In the genomic region with DNA sequence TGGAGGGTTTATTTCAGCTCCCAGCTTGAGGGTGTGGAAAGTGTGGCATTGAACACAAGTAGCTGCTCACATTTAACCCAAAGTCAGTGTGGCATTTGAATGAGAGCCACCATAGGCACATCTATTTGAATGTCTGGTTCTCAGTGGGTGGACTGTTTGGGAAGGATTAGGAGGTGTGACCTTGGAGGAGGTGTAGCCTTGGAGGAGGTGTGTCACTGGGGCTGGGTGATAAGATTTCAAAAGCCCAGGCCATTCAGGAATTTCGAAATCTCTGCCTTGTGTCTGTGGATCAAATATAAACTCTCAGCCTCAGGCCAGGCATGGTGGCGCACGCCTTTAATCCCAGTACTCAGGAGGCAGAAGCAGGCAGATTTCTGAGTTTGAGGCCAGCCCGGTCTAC, we compare ENCODE assay signal across 28 mouse cellular contexts. TPM values are rescaled to one million over a fixed set of nuclear protein-coding genes. Genes with fewer than 3 reads are reported as not detected.
DNase-seq lines count a peak whose midpoint lies in the region; ATAC-seq and TF ChIP-seq lines count a peak whose summit lies in the region.
"Had no signal": no experiment of that assay in that cellular context is flagged by ENCODE, and none has a peak within 500 bp of the region (broad histone marks: within the 10 kb centered on the region; RNA-seq: fewer than 3 reads in every experiment).

No protein-coding gene starts in this region.

- no peak for DNase-seq in liver, postnatal 0 days
- DNase-seq in 416B (ENCODE audit: low read depth), result peak; percentile 52
- DNase-seq in adrenal gland, adult 18-20 months (ENCODE audit: low spot score in 2 of 2), result no peak
- DNase-seq: adrenal gland, adult 2 months; adrenal gland, postnatal 10 days; adrenal gland, postnatal 25 days; B cell, adult 2 months; cerebellum, adult 11 months; cerebellum, adult 18-20 months; cerebellum, adult 8-10 months; cerebellum, adult 9-11 months; cerebellum, postnatal 14 days; cerebellum, postnatal 36 days; embryo, embryonic 11 days; forebrain, postnatal 0 days had no signal

- H3K4me3 ChIP-seq in liver, embryonic 12.5 days, result no peak overlapping the region
- no peak overlapping the region for H3K4me3 ChIP-seq in liver, postnatal 0 days (ENCODE audit: low read depth, low read length)
- H3K4me3 ChIP-seq: embryonic facial prominence, embryonic 13.5 days; embryonic facial prominence, embryonic 15.5 days; erythroblast, embryonic 14.5 days; forebrain, embryonic 12.5 days; forebrain, embryonic 15.5 days had no signal

- ATAC-seq in liver, embryonic 12.5 days, result 0 out of 2 replicates have a peak, but pooled peaks have one; percentile 30
- no peak for ATAC-seq in liver, postnatal 0 days
- peak; percentile 62 for ATAC-seq in erythroid progenitor cell, adult 5-6 weeks (replicated peaks; ENCODE audit: low FRiP score, poor library complexity, severe bottlenecking)
- ATAC-seq: activated CD4-positive, CD25-positive, alpha-beta regulatory T cell, adult 4 months; CD4-positive, CD25-positive, alpha-beta regulatory T cell, adult 4 months; forebrain, embryonic 15.5 days; forebrain, postnatal 0 days; Patski had no signal

- H3K4me1 ChIP-seq in liver, embryonic 12.5 days, result peaks cover 26% of the 10 kb centered on the region
- H3K4me1 ChIP-seq in liver, postnatal 0 days (ENCODE audit: insufficient read depth), result peaks cover under 1% of the 10 kb centered on the region; the same call in 1 of the 2 replicates
- H3K4me1 ChIP-seq: forebrain, embryonic 12.5 days had no signal

- no peaks in the 10 kb centered on the region for H3K27me3 ChIP-seq in liver, embryonic 12.5 days (replicated peaks)
- H3K27me3 ChIP-seq in liver, postnatal 0 days (ENCODE audit: insufficient read depth, low read length), result no peaks in the 10 kb centered on the region
- H3K27me3 ChIP-seq: CH12.LX; embryonic facial prominence, embryonic 13.5 days; embryonic facial prominence, embryonic 15.5 days; forebrain, embryonic 12.5 days; forebrain, embryonic 15.5 days; Patski had no signal

- no peak for TF ChIP-seq EP300 in liver, postnatal 0 days (IDR thresholded peaks at IDR 0.05; ENCODE audit: low read depth)

- WGBS in liver, embryonic 12.5 days (ENCODE audit: insufficient replicate concordance), result 83% methylated on average over 4 of the region's 4 CpGs
- WGBS in liver, postnatal 0 days (ENCODE audit: insufficient replicate concordance), result 86% methylated on average over 4 of the region's 4 CpGs

- no peak overlapping the region for H3K9ac ChIP-seq in liver, embryonic 12.5 days
- H3K9ac ChIP-seq in liver, postnatal 0 days (replicated peaks), result no peak overlapping the region
- H3K9ac ChIP-seq: embryonic facial prominence, embryonic 13.5 days; embryonic facial prominence, embryonic 15.5 days; forebrain, embryonic 12.5 days; forebrain, embryonic 15.5 days; forebrain, postnatal 0 days had no signal

- 0 out of 2 replicates have a peak, but pooled peaks cover 2% of the 10 kb centered on the region for H3K36me3 ChIP-seq in liver, embryonic 12.5 days
- H3K36me3 ChIP-seq in liver, postnatal 0 days (replicated peaks; ENCODE audit: insufficient read depth, low read length), result no peaks in the 10 kb centered on the region
- H3K36me3 ChIP-seq: embryonic facial prominence, embryonic 13.5 days; embryonic facial prominence, embryonic 15.5 days; forebrain, embryonic 12.5 days; forebrain, embryonic 15.5 days had no signal

- H3K27ac ChIP-seq in liver, embryonic 12.5 days, result no peak overlapping the region; the same call in 1 of the 2 replicates
- no peak overlapping the region for H3K27ac ChIP-seq in liver, postnatal 0 days (ENCODE audit: low read depth)
- H3K27ac ChIP-seq: embryonic facial prominence, embryonic 13.5 days; embryonic facial prominence, embryonic 15.5 days; forebrain, embryonic 12.5 days; forebrain, embryonic 15.5 days had no signal

- TF ChIP-seq CTCF in liver, postnatal 0 days (IDR thresholded peaks at IDR 0.05; ENCODE audit: low read depth), result no peak

- H3K9me3 ChIP-seq in liver, embryonic 12.5 days (replicated peaks), result no peaks in the 10 kb centered on the region; the same call in 1 of the 2 replicates
- no peaks in the 10 kb centered on the region for H3K9me3 ChIP-seq in liver, postnatal 0 days (ENCODE audit: low read length)
- H3K9me3 ChIP-seq: embryonic facial prominence, embryonic 13.5 days; embryonic facial prominence, embryonic 15.5 days; forebrain, embryonic 12.5 days; forebrain, embryonic 15.5 days had no signal

- no peak overlapping the region for H3K4me2 ChIP-seq in liver, embryonic 12.5 days
- H3K4me2 ChIP-seq in liver, postnatal 0 days (ENCODE audit: low read depth, low read length), result no peak overlapping the region
- H3K4me2 ChIP-seq: embryonic facial prominence, embryonic 13.5 days; embryonic facial prominence, embryonic 15.5 days; forebrain, embryonic 12.5 days; forebrain, embryonic 15.5 days had no signal

RNA-seq across cellular contexts. Expression of a gene that starts 7.8 kb away (rescaled TPM):
- 8.3 and 8.5 TPM in 2 replicates for polyA plus RNA-seq in liver, embryonic 12.5 days (2016; fragmentation: Nextera tagmentation; extraction: Ambion mirVana)
- polyA plus RNA-seq in liver, postnatal 0 days (2015; fragmentation: Nextera tagmentation; extraction: Ambion mirVana), result 7.6 and 8.1 TPM in 2 replicates
- 18.0 and 25.9 TPM in 2 replicates for total RNA-seq in erythroid progenitor cell, adult 5-6 weeks (2015; ENCODE audit: low replicate concordance)
- 10.5 and 12.7 TPM in 2 replicates for total RNA-seq in erythroid progenitor cell, adult 5-6 weeks (2017; ENCODE audit: low replicate concordance)
- 1 to 10 TPM in 1 of 2 experiments, under 1 TPM in 1; 0.96 to 1.6 TPM for total RNA-seq in adrenal gland, adult 18-20 months (2021)

RNA-seq across cellular contexts. Expression of a gene that starts 11.8 kb away (rescaled TPM):
- polyA plus RNA-seq in liver, embryonic 12.5 days (2016; fragmentation: Nextera tagmentation; extraction: Ambion mirVana), result not detected in 2 replicates
- polyA plus RNA-seq in liver, postnatal 0 days (2015; fragmentation: Nextera tagmentation; extraction: Ambion mirVana), result 0.59 and 1.8 TPM in 2 replicates
- 3.6 and 9.2 TPM in 2 replicates for total RNA-seq in erythroid progenitor cell, adult 5-6 weeks (2015; ENCODE audit: low replicate concordance)
- 1.2 and 6.0 TPM in 2 replicates for total RNA-seq in erythroid progenitor cell, adult 5-6 weeks (2017; ENCODE audit: low replicate concordance)
- not detected for total RNA-seq in adrenal gland, adult 18-20 months (2021)
- total RNA-seq: adrenal gland, adult 2 months; adrenal gland, postnatal 25 days; CH12.LX; forebrain, postnatal 0 days had no signal
- polyA plus RNA-seq: activated CD4-positive, CD25-positive, alpha-beta regulatory T cell, adult 4 months; embryonic facial prominence, embryonic 11.5 days; embryonic facial prominence, embryonic 13.5 days; embryonic facial prominence, embryonic 15.5 days; erythroblast, embryonic 14.5 days; forebrain, embryonic 12.5 days; forebrain, embryonic 15.5 days; forebrain, postnatal 0 days; G1E; Patski had no signal

RNA-seq across cellular contexts. Expression of a gene that starts 23.1 kb away (rescaled TPM):
- polyA plus RNA-seq in liver, embryonic 12.5 days (2016; fragmentation: Nextera tagmentation; extraction: Ambion mirVana), result 36.5 and 40.3 TPM in 2 replicates
- polyA plus RNA-seq in liver, postnatal 0 days (2015; fragmentation: Nextera tagmentation; extraction: Ambion mirVana), result 148 and 151 TPM in 2 replicates
- total RNA-seq in erythroid progenitor cell, adult 5-6 weeks (2015; ENCODE audit: low replicate concordance), result not detected in 2 replicates
- 1.8 TPM in 1 of 2 replicates, not detected in the other for total RNA-seq in erythroid progenitor cell, adult 5-6 weeks (2017; ENCODE audit: low replicate concordance)
- total RNA-seq in adrenal gland, adult 18-20 months (2021), result under 1 TPM; 0.30 to 0.51 TPM
- polyA plus RNA-seq: Patski had no signal

RNA-seq across cellular contexts. Expression of a gene that starts 38.7 kb away (rescaled TPM):
- 7.3 and 7.4 TPM in 2 replicates for polyA plus RNA-seq in liver, embryonic 12.5 days (2016; fragmentation: Nextera tagmentation; extraction: Ambion mirVana)
- polyA plus RNA-seq in liver, postnatal 0 days (2015; fragmentation: Nextera tagmentation; extraction: Ambion mirVana), result 4.9 and 5.6 TPM in 2 replicates
- 16.2 and 30.2 TPM in 2 replicates for total RNA-seq in erythroid progenitor cell, adult 5-6 weeks (2015; ENCODE audit: low replicate concordance)
- total RNA-seq in erythroid progenitor cell, adult 5-6 weeks (2017; ENCODE audit: low replicate concordance), result 30.8 and 32.0 TPM in 2 replicates
- total RNA-seq in adrenal gland, adult 18-20 months (2021), result 1 to 10 TPM in 1 of 2 experiments, under 1 TPM in 1; 0.89 to 1.3 TPM
- polyA plus RNA-seq: embryonic facial prominence, embryonic 11.5 days; forebrain, embryonic 15.5 days had no signal

RNA-seq across cellular contexts. Expression of a gene that starts 56.7 kb away (rescaled TPM):
- 126 and 132 TPM in 2 replicates for polyA plus RNA-seq in liver, embryonic 12.5 days (2016; fragmentation: Nextera tagmentation; extraction: Ambion mirVana)
- 45.4 and 47.4 TPM in 2 replicates for polyA plus RNA-seq in liver, postnatal 0 days (2015; fragmentation: Nextera tagmentation; extraction: Ambion mirVana)
- 651 and 861 TPM in 2 replicates for total RNA-seq in erythroid progenitor cell, adult 5-6 weeks (2015; ENCODE audit: low replicate concordance)
- 380 and 614 TPM in 2 replicates for total RNA-seq in erythroid progenitor cell, adult 5-6 weeks (2017; ENCODE audit: low replicate concordance)
- 1 to 10 TPM; 1.7 to 2.4 TPM for total RNA-seq in adrenal gland, adult 18-20 months (2021)

Comparison
In these comparisons a context has a peak if more than half of its experiments do, and no peak if none do; other contexts are left out.
1. RNA of a gene that starts 7.8 kb away (total RNA-seq): 10.5 to 25.9 TPM in erythroid progenitor cell, adult 5-6 weeks; 0.96 to 1.6 TPM in adrenal gland, adult 18-20 months; every median in the first group is over 4 times any median in the second.